In genomic region chr12:76404836-76405182, GRCm38 (mm10) we compare ENCODE assay signal across 9 mouse cellular contexts. TPM values are rescaled to one million over a fixed set of nuclear protein-coding genes. Genes with fewer than 3 reads are reported as not detected.
DNase-seq lines count a peak whose midpoint lies in the region; ATAC-seq and TF ChIP-seq lines count a peak whose summit lies in the region.
"Had no signal": no experiment of that assay in that cellular context is flagged by ENCODE, and none has a peak within 500 bp of the region (broad histone marks: within the 10 kb centered on the region; RNA-seq: fewer than 3 reads in every experiment).

No protein-coding gene starts in this region.

- H3K27ac ChIP-seq in kidney, adult 2 months (ENCODE audit: insufficient read depth, low read depth, low read length), result no peak overlapping the region
- H3K27ac ChIP-seq in hindbrain, embryonic 14.5 days, result no peak overlapping the region
- H3K27ac ChIP-seq in macrophage, result no peak overlapping the region

- WGBS in kidney, adult 2 months, result 11% methylated on average over 20 of the region's 20 CpGs
- WGBS in hindbrain, embryonic 14.5 days, result 6% methylated on average over 20 of the region's 20 CpGs
- WGBS in macrophage (ENCODE audit: missing documents), result 32% methylated on average over 20 of the region's 20 CpGs

- no peaks in the 10 kb centered on the region for H3K27me3 ChIP-seq in kidney, adult 2 months (replicated peaks; ENCODE audit: control insufficient read depth, insufficient read depth, low read length)
- peaks cover 54% of the 10 kb centered on the region for H3K27me3 ChIP-seq in hindbrain, embryonic 14.5 days (ENCODE audit: control insufficient read depth, insufficient read depth, low read length)

- TF ChIP-seq CTCF in kidney, adult 2 months (conservative IDR thresholded peaks at IDR 0.05; ENCODE audit: insufficient read depth, insufficient read length, low read depth, low read length), result no peak

- H3K4me2 ChIP-seq in hindbrain, embryonic 14.5 days (replicated peaks), result peak overlapping the region; percentile 74

- TF ChIP-seq POLR2A in kidney, adult 2 months (IDR thresholded peaks at IDR 0.05; ENCODE audit: low read depth, low read length), result no peak

- ATAC-seq in hindbrain, embryonic 14.5 days (ENCODE audit: low FRiP score), result no peak

- H3K4me3 ChIP-seq in kidney, adult 2 months (ENCODE audit: insufficient read depth, low read depth, low read length), result peak overlapping the region; percentile 68
- peak overlapping the region; percentile 66 for H3K4me3 ChIP-seq in hindbrain, embryonic 14.5 days (replicated peaks; ENCODE audit: low read length)
- H3K4me3 ChIP-seq in macrophage (ENCODE audit: inconsistent target), result peak overlapping the region; percentile 47

- H3K79me2 ChIP-seq in macrophage (ENCODE audit: inconsistent target), result no peaks in the 10 kb centered on the region

- no peaks in the 10 kb centered on the region for H3K36me3 ChIP-seq in kidney, adult 2 months (ENCODE audit: control insufficient read depth, insufficient read depth, low read length)
- H3K36me3 ChIP-seq in hindbrain, embryonic 14.5 days (replicated peaks; ENCODE audit: control insufficient read depth, insufficient read depth), result no peaks in the 10 kb centered on the region
- no peaks in the 10 kb centered on the region for H3K36me3 ChIP-seq in macrophage (ENCODE audit: inconsistent target)

- H3K4me1 ChIP-seq in kidney, adult 2 months (ENCODE audit: control insufficient read depth, insufficient read depth, low read length), result peaks cover 8% of the 10 kb centered on the region
- peaks cover 12% of the 10 kb centered on the region; the same call in 1 of the 2 replicates for H3K4me1 ChIP-seq in hindbrain, embryonic 14.5 days (replicated peaks; ENCODE audit: control insufficient read depth, insufficient read depth, low read length)

- H3K9ac ChIP-seq in hindbrain, embryonic 14.5 days, result peak overlapping the region; percentile 6; the same call in 1 of the 2 replicates

- DNase-seq in kidney, adult 2 months, result no peak
- DNase-seq in kidney, postnatal 25 days, result no peak
- DNase-seq in CD4-positive helper T cell, adult 2 months (ENCODE audit: low read depth, low spot score), result peak; percentile 35
- peak; percentile 36 for DNase-seq in embryo, embryonic 11 days
- no peak for DNase-seq in hindbrain, embryonic 14.5 days (ENCODE audit: low spot score)
- DNase-seq in cerebellum, postnatal 10 days, result no peak
- DNase-seq in MN1 (ENCODE audit: low spot score), result no peak

- H3K9me3 ChIP-seq in hindbrain, embryonic 14.5 days (ENCODE audit: control insufficient read depth, low read length), result no peaks in the 10 kb centered on the region

RNA-seq across cellular contexts. Expression of gene Hspa2, which starts 0.8 kb away (rescaled TPM):
- 11.8 and 14.0 TPM in 2 replicates for polyA plus RNA-seq in kidney, adult 2 months (2012; rRNA removed)
- 6.4 and 7.9 TPM in 2 replicates for polyA plus RNA-seq in hindbrain, embryonic 14.5 days (2014; fragmentation: Nextera tagmentation; extraction: Ambion mirVana)
- total RNA-seq in macrophage (2018; cell fraction: chromatin; rRNA removed), result 1 to 10 TPM in 14 of 26 experiments, under 1 TPM in 12; 0.45 to 2.4 (median 1.0) TPM
- 1 to 10 TPM; 3.6 to 7.4 (median 5.5) TPM for total RNA-seq in macrophage (2018; cell fraction: cytosol; rRNA removed)
- total RNA-seq in macrophage (2018; cell fraction: nucleus; rRNA removed), result 1 to 10 TPM in 25 of 26 experiments, under 1 TPM in 1; 0.91 to 4.3 (median 2.4) TPM
- 4.0 to 5.0 TPM (median 4.9 TPM) in 3 replicates for polyA plus RNA-seq in macrophage (2018)

RNA-seq across cellular contexts. Expression of gene Ppp1r36, which starts 12.5 kb away (rescaled TPM):
- 0.23 and 0.31 TPM in 2 replicates for polyA plus RNA-seq in kidney, adult 2 months (2012; rRNA removed)
- 1.8 and 2.6 TPM in 2 replicates for polyA plus RNA-seq in hindbrain, embryonic 14.5 days (2014; fragmentation: Nextera tagmentation; extraction: Ambion mirVana)
- not detected for total RNA-seq in macrophage (2018; cell fraction: chromatin; rRNA removed)
- total RNA-seq in macrophage (2018; cell fraction: cytosol; rRNA removed), result not detected
- not detected for total RNA-seq in macrophage (2018; cell fraction: nucleus; rRNA removed)
- not detected in 3 replicates for polyA plus RNA-seq in macrophage (2018)
- polyA plus RNA-seq: large intestine, adult 2 months had no signal

RNA-seq across cellular contexts. Expression of gene Zbtb1, which starts 34.7 kb away (rescaled TPM):
- polyA plus RNA-seq in kidney, adult 2 months (2012; rRNA removed), result 1.5 and 1.6 TPM in 2 replicates
- 4.2 and 4.7 TPM in 2 replicates for polyA plus RNA-seq in hindbrain, embryonic 14.5 days (2014; fragmentation: Nextera tagmentation; extraction: Ambion mirVana)
- total RNA-seq in macrophage (2018; cell fraction: chromatin; rRNA removed), result 10 to 100 TPM in 16 of 26 experiments, 1 to 10 TPM in 10; 1.9 to 29.5 (median 15.6) TPM
- total RNA-seq in macrophage (2018; cell fraction: cytosol; rRNA removed), result 1 to 10 TPM; 1.0 to 7.8 (median 6.3) TPM
- total RNA-seq in macrophage (2018; cell fraction: nucleus; rRNA removed), result 10 to 100 TPM in 13 of 26 experiments, 1 to 10 TPM in 13; 2.4 to 31.1 (median 9.7) TPM
- 5.0 to 6.5 TPM (median 5.2 TPM) in 3 replicates for polyA plus RNA-seq in macrophage (2018)

RNA-seq across cellular contexts. Expression of gene Zbtb25, which starts 35.4 kb away (rescaled TPM):
- 4.9 and 5.9 TPM in 2 replicates for polyA plus RNA-seq in kidney, adult 2 months (2012; rRNA removed)
- polyA plus RNA-seq in hindbrain, embryonic 14.5 days (2014; fragmentation: Nextera tagmentation; extraction: Ambion mirVana), result 16.0 and 16.5 TPM in 2 replicates
- total RNA-seq in macrophage (2018; cell fraction: chromatin; rRNA removed), result 10 to 100 TPM in 15 of 26 experiments, 1 to 10 TPM in 11; 1.7 to 19.1 (median 11.6) TPM
- total RNA-seq in macrophage (2018; cell fraction: cytosol; rRNA removed), result 1 to 10 TPM; 1.3 to 6.5 (median 5.1) TPM
- total RNA-seq in macrophage (2018; cell fraction: nucleus; rRNA removed), result 10 to 100 TPM in 9 of 26 experiments, 1 to 10 TPM in 17; 2.3 to 17.0 (median 8.8) TPM
- 5.3 to 6.8 TPM (median 5.6 TPM) in 3 replicates for polyA plus RNA-seq in macrophage (2018)

Comparison
In these comparisons a context has a peak if more than half of its experiments do, and no peak if none do; other contexts are left out.
1. DNase-seq: peak in CD4-positive helper T cell, adult 2 months (single experiment) and embryo, embryonic 11 days (single experiment); none in kidney, adult 2 months (single experiment), kidney, postnatal 25 days (0 of 2), hindbrain, embryonic 14.5 days (single experiment), cerebellum, postnatal 10 days (0 of 2) and MN1 (single experiment).
2. Peak in every context shown above with its lines, with median percentiles within 50 percentile points of each other: H3K4me3 ChIP-seq.